Mouse (Mus musculus) CH12.LX (cell line): ENCODE data around the gene Nrm.

ENCODE experiments used
- CHD1 ChIP-seq: IDR thresholded peaks from 2 replicates; pipeline ENCODE4 v1.6.1; 2012; ENCODE audit warnings: low read depth, low read length, improper control_type of control experiment, inconsistent platforms
- CHD2 ChIP-seq: IDR thresholded peaks from 2 replicates; pipeline ENCODE4 v1.6.1; 2011; ENCODE audit warnings: low read length, improper control_type of control experiment
- CTCF ChIP-seq, 2 experiments: IDR thresholded peaks in 1 of 2; conservative IDR thresholded peaks in 1 of 2; 2 replicates each; pipeline ENCODE4 v1.5.1; 2011 to 2012; ENCODE audit warnings: low read depth in 2 of 2, low read length in 2 of 2, improper control_type of control experiment in 1 of 2, inconsistent platforms in 1 of 2, mild to moderate bottlenecking in 1 of 2, moderate library complexity in 1 of 2
- EP300 ChIP-seq: IDR thresholded peaks from 2 replicates; pipeline ENCODE4 v1.6.1; 2011; ENCODE audit warnings: low read length, improper control_type of control experiment
- ETS1 ChIP-seq: conservative IDR thresholded peaks from 2 replicates; pipeline ENCODE4 v1.6.1; 2012; ENCODE audit warnings: low read depth, mild to moderate bottlenecking, inconsistent platforms, low read length, improper control_type of control experiment, moderate library complexity
- KAT2A ChIP-seq: IDR thresholded peaks from 2 replicates; pipeline ENCODE4 v1.6.1; 2012; ENCODE audit warnings: low read length, improper control_type of control experiment, inconsistent platforms; ENCODE audit not compliant: insufficient replicate concordance
- MEF2A ChIP-seq: IDR thresholded peaks from 2 replicates; pipeline ENCODE4 v1.6.1; 2014; ENCODE audit warnings: low read depth, mild to moderate bottlenecking, inconsistent platforms, low read length, improper control_type of control experiment, borderline replicate concordance
- NELFE ChIP-seq: IDR thresholded peaks from 2 replicates; pipeline ENCODE4 v1.6.1; 2011; ENCODE audit warnings: low read depth, low read length, improper control_type of control experiment
- NRF1 ChIP-seq: IDR thresholded peaks from 2 replicates; pipeline ENCODE4 v1.6.1; 2014; ENCODE audit warnings: low read depth, mild to moderate bottlenecking, inconsistent platforms, low read length, improper control_type of control experiment, moderate library complexity
- PAX5 ChIP-seq: IDR thresholded peaks from 2 replicates; pipeline ENCODE4 v1.6.1; 2012; ENCODE audit warnings: low read length, inconsistent platforms, mixed read lengths
- POLR2A ChIP-seq: IDR thresholded peaks from 2 replicates; pipeline ENCODE4 v1.6.1; 2011; ENCODE audit warnings: low read depth, mild to moderate bottlenecking, improper control_type of control experiment, low read length

DNA sequence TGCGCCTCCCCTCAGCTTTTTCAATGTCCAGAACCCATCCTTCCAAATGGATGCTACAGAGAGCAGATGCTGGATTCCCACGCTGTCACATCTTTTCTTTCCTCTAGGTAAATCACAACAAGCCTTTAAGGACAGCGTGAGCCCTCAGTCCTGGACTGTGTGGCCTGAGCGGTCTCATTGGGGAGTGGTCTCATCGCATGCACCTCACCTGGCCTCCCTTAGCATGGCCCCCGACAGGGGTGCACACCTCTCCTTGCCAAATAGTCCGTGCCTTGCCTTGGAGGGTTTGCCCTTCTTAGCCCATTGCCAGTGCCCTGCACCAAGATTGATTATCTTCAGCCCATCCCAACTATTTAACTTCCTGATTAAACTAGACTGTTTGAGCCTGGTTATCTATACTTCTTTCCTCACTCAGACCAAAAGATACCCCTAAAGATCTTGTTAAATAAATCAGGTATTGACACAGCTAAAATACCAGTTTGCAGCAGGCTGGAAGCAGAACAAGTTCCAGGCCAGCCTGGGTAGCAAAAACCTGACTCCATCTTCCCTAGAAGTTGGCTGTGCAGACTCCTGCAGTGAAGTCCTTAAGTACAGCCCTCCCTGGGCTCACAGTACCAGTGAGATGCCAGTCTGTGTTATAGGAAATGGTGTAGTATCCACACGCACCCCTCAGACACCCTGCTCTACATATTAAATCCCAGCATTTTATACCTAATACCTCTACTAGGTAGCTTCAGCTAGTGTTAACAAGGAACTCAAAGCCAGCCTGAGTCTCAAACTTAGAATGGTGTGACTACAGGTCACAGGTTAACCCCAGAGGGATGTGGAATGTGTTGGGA, 28.5 kb upstream of the Nrm start:
- TF ChIP-seq POLR2A (peak; percentile 12), NELFE (no peak), PAX5 (no peak), EP300 (no peak), KAT2A (no peak), CHD2 (no peak; the same call in 1 of the 2 replicates), CTCF (conservative IDR thresholded peaks at IDR 0.05 in 1 of 2, IDR thresholded peaks at IDR 0.05 in 1 of 2; ENCODE audit: low read depth in 2 of 2, low read length in 2 of 2) (no peak), ETS1 (no peak), CHD1 (no peak), MEF2A (no peak), NRF1 (no peak)
